Mouse (Mus musculus) left cerebral cortex, adult 11 months (tissue): Measurements from ENCODE around the gene Cramp1l.

Source experiments
- DNase-seq: peaks from one replicate; pipeline ENCODE4 v3.0.0; 2022; ENCODE audit warnings: low spot score

The Cramp1l gene

GRCm38 (mm10) chr17:25015655-25016291 is at the start of gene Cramp1l, which contains the start of gene Ift140:
Gene Cramp1l (minus strand): TSS chr17:25015788.
Gene Ift140 (plus strand): TSS chr17:25016085.
- DNase-seq, result peak; percentile 99

GRCm38 (mm10) chr17:25065189-25065588 is 49.6 kb upstream of the Cramp1l start:
- DNase-seq, result no peak

- DNase-seq, result no peak
These were observed 48.8 kb upstream of the Cramp1l start for GRCm38 (mm10) chr17:25064351-25064750.

GRCm38 (mm10) chr17:25063872-25064271 is 48.3 kb upstream of the Cramp1l start:
- no peak for DNase-seq

- DNase-seq, result no peak
These were observed 47.7 kb upstream of the Cramp1l start for GRCm38 (mm10) chr17:25063261-25063660.

- no peak for DNase-seq
These were observed 41.5 kb upstream of the Cramp1l start for GRCm38 (mm10) chr17:25057041-25057440.

GRCm38 (mm10) chr17:25053274-25053673 is 37.7 kb upstream of the Cramp1l start:
- no peak for DNase-seq

- DNase-seq, result no peak
These were observed 31.6 kb upstream of the Cramp1l start for GRCm38 (mm10) chr17:25047143-25047542.

- DNase-seq, result no peak
These were observed 29.7 kb upstream of the Cramp1l start for GRCm38 (mm10) chr17:25045281-25045680.

GRCm38 (mm10) chr17:25044879-25045278 is 29.3 kb upstream of the Cramp1l start:
- DNase-seq, result no peak

- no peak for DNase-seq
These were observed 20.6 kb upstream of the Cramp1l start for GRCm38 (mm10) chr17:25036183-25036582.

- DNase-seq, result no peak
These were observed 924 bp upstream of the Cramp1l start for GRCm38 (mm10) chr17:25016292-25017132.

- DNase-seq, result no peak
These were observed 582 bp downstream of the Cramp1l start for GRCm38 (mm10) chr17:25014841-25015570.

GRCm38 (mm10) chr17:25013606-25014501 is 1.7 kb downstream of the Cramp1l start:
- DNase-seq, result no peak

GRCm38 (mm10) chr17:25007480-25007879 is 8.1 kb downstream of the Cramp1l start:
- no peak for DNase-seq

- DNase-seq, result no peak
These were observed 10.5 kb downstream of the Cramp1l start for GRCm38 (mm10) chr17:25005102-25005501.

GRCm38 (mm10) chr17:24994721-24995120 is 20.9 kb downstream of the Cramp1l start:
- no peak for DNase-seq

GRCm38 (mm10) chr17:24987221-24987620 is 28.4 kb downstream of the Cramp1l start:
- peak; percentile 12 for DNase-seq

GRCm38 (mm10) chr17:24960852-24961715 is 54.5 kb downstream of the Cramp1l start:
- DNase-seq, result no peak

GRCm38 (mm10) chr17:24960135-24960851 is 55.3 kb downstream of the Cramp1l start, which contains the start of gene Jpt2:
Gene Jpt2 (minus strand): TSS chr17:24960689.
- DNase-seq, result peak; percentile 95
